Mouse (Mus musculus): ENCODE data around the gene Dph1. TPM values are rescaled to one million over a fixed set of nuclear protein-coding genes. Genes with fewer than 3 reads are reported as not detected.

Dph1 gene
- total RNA-seq, 1 experiment: 32.8 TPM

GRCm38 (mm10) chr11:75173095-75173798 is 17.8 kb downstream of the Dph1 start:
- peaks cover 7% of the 10 kb centered on the region for H3K36me3 ChIP-seq (ENCODE audit: control insufficient read depth, insufficient read depth, low read length, poor library complexity, severe bottlenecking)
- H3K9ac ChIP-seq (ENCODE audit: insufficient read depth, low read depth, low read length, poor library complexity, severe bottlenecking): peak overlapping the region; percentile 45; the same call in 1 of the 2 replicates
- H3K4me1 ChIP-seq (ENCODE audit: control insufficient read depth in 2 of 2, insufficient read depth in 2 of 2, low read length in 2 of 2, poor library complexity in 1 of 2): peaks cover 0 to 12% of the 10 kb centered on the region in 2 experiments; a peak in 1 of 4 replicates
- DNase-seq (ENCODE audit: low read depth, low spot score): peak; percentile 84
- in situ Hi-C loops (cut with MboI; ENCODE audit: low sequenced_read_pairs in 2 of 2, unreplicated experiment in 2 of 2): no loop called here
- peak overlapping the region; percentile 71 to 75 for H3K4me3 ChIP-seq (ENCODE audit: insufficient read depth in 1 of 2, low read depth in 1 of 2, low read length in 2 of 2, poor library complexity in 1 of 2, severe bottlenecking in 1 of 2)
- TF ChIP-seq ZNF384 (IDR thresholded peaks at IDR 0.05; ENCODE audit: low read depth, low read length): no peak
- no peak for TF ChIP-seq CHD2 (IDR thresholded peaks at IDR 0.05; ENCODE audit: low read depth, low read length)
- no peak for TF ChIP-seq ZC3H11A (IDR thresholded peaks at IDR 0.05; ENCODE audit: borderline replicate concordance, low read depth, low read length)
- TF ChIP-seq HCFC1 (IDR thresholded peaks at IDR 0.05; ENCODE audit: borderline replicate concordance, insufficient read depth, low read length): 0 out of 2 replicates have a peak, but pooled peaks have one; percentile 12
- no peak overlapping the region for H3K27ac ChIP-seq (ENCODE audit: insufficient read depth, low read depth, low read length, poor library complexity, severe bottlenecking)
- H3K9me3 ChIP-seq (ENCODE audit: control insufficient read depth, insufficient read depth, low read depth, low read length): no peaks in the 10 kb centered on the region

- H3K36me3 ChIP-seq (ENCODE audit: control insufficient read depth, insufficient read depth, low read length, poor library complexity, severe bottlenecking): peaks cover under 1% of the 10 kb centered on the region
- peaks cover 0 to 10% of the 10 kb centered on the region in 2 experiments; a peak in 1 of 4 replicates for H3K4me1 ChIP-seq (ENCODE audit: control insufficient read depth in 2 of 2, insufficient read depth in 2 of 2, low read length in 2 of 2, poor library complexity in 1 of 2)
- no peak for DNase-seq (ENCODE audit: low read depth, low spot score)
- H3K4me3 ChIP-seq (ENCODE audit: insufficient read depth in 1 of 2, low read depth in 1 of 2, low read length in 2 of 2, poor library complexity in 1 of 2, severe bottlenecking in 1 of 2): peak overlapping the region; percentile 71 to 75
- TF ChIP-seq HCFC1 (IDR thresholded peaks at IDR 0.05; ENCODE audit: borderline replicate concordance, insufficient read depth, low read length): peak; percentile 9; the same call in 1 of the 2 replicates
- no peak for TF ChIP-seq ZNF384 (IDR thresholded peaks at IDR 0.05; ENCODE audit: low read depth, low read length)
- no peak overlapping the region; the same call in 1 of the 2 replicates for H3K27ac ChIP-seq (ENCODE audit: insufficient read depth, low read depth, low read length, poor library complexity, severe bottlenecking)
- no peaks in the 10 kb centered on the region for H3K9me3 ChIP-seq (ENCODE audit: control insufficient read depth, insufficient read depth, low read depth, low read length)
- 0 out of 2 replicates have a peak overlapping the region, but pooled peaks have one; percentile 18 for H3K9ac ChIP-seq (ENCODE audit: insufficient read depth, low read depth, low read length, poor library complexity, severe bottlenecking)
- in situ Hi-C loops (cut with MboI; ENCODE audit: low sequenced_read_pairs in 2 of 2, unreplicated experiment in 2 of 2): no loop called here
These were observed 18.6 kb downstream of the Dph1 start for GRCm38 (mm10) chr11:75172151-75173094.

- in situ Hi-C loops (cut with MboI; ENCODE audit: low sequenced_read_pairs in 2 of 2, unreplicated experiment in 2 of 2): no loop called here
- no peak for TF ChIP-seq HCFC1 (IDR thresholded peaks at IDR 0.05; ENCODE audit: borderline replicate concordance, insufficient read depth, low read length)
- no peak for TF ChIP-seq CHD2 (IDR thresholded peaks at IDR 0.05; ENCODE audit: low read depth, low read length)
- TF ChIP-seq MAFK (IDR thresholded peaks at IDR 0.05; ENCODE audit: insufficient read depth, low read depth, low read length): no peak
- no peak for TF ChIP-seq ZC3H11A (IDR thresholded peaks at IDR 0.05; ENCODE audit: borderline replicate concordance, low read depth, low read length)
- no peak for TF ChIP-seq ZNF384 (IDR thresholded peaks at IDR 0.05; ENCODE audit: low read depth, low read length)
- H3K36me3 ChIP-seq (ENCODE audit: control insufficient read depth, insufficient read depth, low read length, poor library complexity, severe bottlenecking): no peaks in the 10 kb centered on the region
- no peaks in the 10 kb centered on the region for H3K9me3 ChIP-seq (ENCODE audit: control insufficient read depth, insufficient read depth, low read depth, low read length)
- no peak overlapping the region for H3K9ac ChIP-seq (ENCODE audit: insufficient read depth, low read depth, low read length, poor library complexity, severe bottlenecking)
- no peak overlapping the region for H3K27ac ChIP-seq (ENCODE audit: insufficient read depth, low read depth, low read length, poor library complexity, severe bottlenecking)
- no peak overlapping the region for H3K4me3 ChIP-seq (ENCODE audit: insufficient read depth in 1 of 2, low read depth in 1 of 2, low read length in 2 of 2, poor library complexity in 1 of 2, severe bottlenecking in 1 of 2)
- peaks cover 0 to 14% of the 10 kb centered on the region in 2 experiments; a peak in 1 of 4 replicates for H3K4me1 ChIP-seq (ENCODE audit: control insufficient read depth in 2 of 2, insufficient read depth in 2 of 2, low read length in 2 of 2, poor library complexity in 1 of 2)
- DNase-seq (ENCODE audit: low read depth, low spot score): no peak
These were observed 19.7 kb downstream of the Dph1 start for GRCm38 (mm10) chr11:75171186-75171865.

- peak; percentile 92 for DNase-seq (ENCODE audit: low read depth, low spot score)
- no peak overlapping the region for H3K9ac ChIP-seq (ENCODE audit: insufficient read depth, low read depth, low read length, poor library complexity, severe bottlenecking)
- peak overlapping the region; percentile 54 to 74 for H3K4me3 ChIP-seq (ENCODE audit: insufficient read depth in 1 of 2, low read depth in 1 of 2, low read length in 2 of 2, poor library complexity in 1 of 2, severe bottlenecking in 1 of 2)
- no peak for TF ChIP-seq ZNF384 (IDR thresholded peaks at IDR 0.05; ENCODE audit: low read depth, low read length)
- no peak for TF ChIP-seq CHD2 (IDR thresholded peaks at IDR 0.05; ENCODE audit: low read depth, low read length)
- no peak for TF ChIP-seq MAFK (IDR thresholded peaks at IDR 0.05; ENCODE audit: insufficient read depth, low read depth, low read length)
- TF ChIP-seq ZC3H11A (IDR thresholded peaks at IDR 0.05; ENCODE audit: borderline replicate concordance, low read depth, low read length): no peak
- no peak for TF ChIP-seq HCFC1 (IDR thresholded peaks at IDR 0.05; ENCODE audit: borderline replicate concordance, insufficient read depth, low read length)
- no peaks in the 10 kb centered on the region for H3K36me3 ChIP-seq (ENCODE audit: control insufficient read depth, insufficient read depth, low read length, poor library complexity, severe bottlenecking)
- peaks cover 0 to 18% of the 10 kb centered on the region in 2 experiments; a peak in 1 of 4 replicates for H3K4me1 ChIP-seq (ENCODE audit: control insufficient read depth in 2 of 2, insufficient read depth in 2 of 2, low read length in 2 of 2, poor library complexity in 1 of 2)
- no peak overlapping the region for H3K27ac ChIP-seq (ENCODE audit: insufficient read depth, low read depth, low read length, poor library complexity, severe bottlenecking)
- H3K9me3 ChIP-seq (ENCODE audit: control insufficient read depth, insufficient read depth, low read depth, low read length): no peaks in the 10 kb centered on the region
- in situ Hi-C loops (cut with MboI; ENCODE audit: low sequenced_read_pairs in 2 of 2, unreplicated experiment in 2 of 2): no loop called here
These were observed 20.8 kb downstream of the Dph1 start for GRCm38 (mm10) chr11:75170136-75170751.

Data from ES-E14 (cell line).